Mouse (Mus musculus) liver, embryonic 14.5 days (tissue): ENCODE results near the gene Phip. TPM values are rescaled to one million over a fixed set of nuclear protein-coding genes. Genes with fewer than 3 reads are reported as not detected.
A peak's percentile ranks its signal among the peaks of the same experiment; 100 is the strongest.

Source experiments
- ATAC-seq: fragments of 200-750 bp; cut with Nextera tagmentation; 2 replicates; pipeline ENCODE4 v1.8.0; 2017; ENCODE audit warnings: moderate number of reproducible peaks, mild to moderate bottlenecking, moderate library complexity; ENCODE audit not compliant: insufficient read depth
- DNase-seq, 3 experiments: peaks; one replicate each; pipeline ENCODE4 v3.0.0-alpha.2; 2012 to 2013; ENCODE audit warnings: low read depth in 3 of 3, low spot score in 3 of 3
- H3K27ac ChIP-seq: fragments of 300-500 bp; sonication (generic); 2 replicates; pipeline ENCODE4 v1.5.1; 2014; ENCODE audit warnings: moderate library complexity, mild to moderate bottlenecking, control low read depth, inconsistent platforms
- H3K27me3 ChIP-seq: fragments of 300-500 bp; sonication (generic); 2 replicates; pipeline ENCODE4 v1.6.1; 2014; ENCODE audit warnings: mild to moderate bottlenecking, low read length, moderate library complexity; ENCODE audit not compliant: control insufficient read depth, insufficient read depth
- H3K36me3 ChIP-seq: fragments of 300-500 bp; sonication (generic); replicated peaks from 2 replicates; pipeline ENCODE4 v1.6.1; 2014; ENCODE audit warnings: low read depth; ENCODE audit not compliant: control insufficient read depth, insufficient read depth
- H3K4me1 ChIP-seq, 2 experiments: fragments of 200-500 bp in 1 of 2; fragments of 300-500 bp in 1 of 2; sonication (generic) in 1 of 2; replicated peaks; 2 replicates each; pipeline ENCODE4 v1.6.1; 2012 to 2014; ENCODE audit warnings: antibody characterized with exemption in 1 of 2, inconsistent platforms in 1 of 2, low read length in 1 of 2; ENCODE audit not compliant: control insufficient read depth in 2 of 2, insufficient read depth in 2 of 2
- H3K4me2 ChIP-seq: fragments of 300-500 bp; sonication (generic); 2 replicates; pipeline ENCODE4 v1.6.1; 2014; ENCODE audit warnings: low read depth, mild to moderate bottlenecking, control low read depth, moderate library complexity
- H3K4me3 ChIP-seq, 2 experiments: fragments of 200-500 bp in 1 of 2; fragments of 300-500 bp in 1 of 2; sonication (generic) in 1 of 2; 2 replicates each; pipeline ENCODE4 v1.5.1; 2012 to 2014; ENCODE audit warnings: low read depth in 2 of 2, low read length in 2 of 2, mild to moderate bottlenecking in 2 of 2, control low read depth in 1 of 2, inconsistent platforms in 1 of 2, moderate library complexity in 1 of 2; ENCODE audit not compliant: insufficient read depth in 1 of 2
- H3K9ac ChIP-seq: fragments of 300-500 bp; sonication (generic); replicated peaks from 2 replicates; pipeline ENCODE4 v1.6.1; 2014; ENCODE audit warnings: mild to moderate bottlenecking, control low read depth, moderate library complexity
- H3K9me3 ChIP-seq: fragments of 300-500 bp; sonication (generic); 2 replicates; pipeline ENCODE4 v1.6.1; 2016; ENCODE audit warnings: low read length, mixed read lengths; ENCODE audit not compliant: control insufficient read depth
- CTCF ChIP-seq: IDR thresholded peaks from 2 replicates; pipeline ENCODE4 v1.5.1; 2016; ENCODE audit warnings: antibody characterized with exemption, low read depth, control low read depth
- EP300 ChIP-seq: IDR thresholded peaks from 2 replicates; pipeline ENCODE4 v1.6.1; 2016; ENCODE audit warnings: antibody characterized with exemption, low read depth
- WGBS: fragments of 180-500 bp; shearing (Covaris S2); extraction: QIAGEN DNeasy Blood & Tissue Kit; methylation state at CpG from one replicate; pipeline ENCODE4 v1.1.7; 2014; ENCODE audit not compliant: insufficient replicate concordance; 5-methylcytosine and 5-hydroxymethylcytosine counted together
- polyA plus RNA-seq, 2 experiments: library from polyadenylated mRNA; depleted of rRNA in 1 of 2; stranded (reverse) in 1 of 2; unstranded in 1 of 2; fragments of >200 nt; fragmentation: Nextera tagmentation in 1 of 2; extraction: Ambion mirVana in 1 of 2; gene quantifications; 2 replicates each; pipeline versions ENCODE4 v1.2.1 to v1.2.3; 2012 to 2014

Phip gene
- polyA plus RNA-seq, 2 experiments = 3.5 to 17.7 TPM

- no peaks in the 10 kb centered on the region for H3K4me1 ChIP-seq
- no peak overlapping the region for H3K4me2 ChIP-seq
- H3K9me3 ChIP-seq = no peaks in the 10 kb centered on the region
- no peak overlapping the region for H3K27ac ChIP-seq
- DNase-seq (no peak), ATAC-seq (no peak)
- TF ChIP-seq CTCF (no peak), EP300 (no peak)
- H3K36me3 ChIP-seq = no peaks in the 10 kb centered on the region
- 67% methylated on average over 4 of the region's 4 CpGs for WGBS
- H3K27me3 ChIP-seq = no peaks in the 10 kb centered on the region
- no peak overlapping the region for H3K9ac ChIP-seq
- H3K4me3 ChIP-seq = no peak overlapping the region
Observed at GRCm38 (mm10) chr9:82842671-82843070, 132.6 kb downstream of the Phip start.

GRCm38 (mm10) chr9:82835921-82836320, 139.4 kb downstream of the Phip start:
- TF ChIP-seq CTCF (no peak), EP300 (no peak)
- no peak for ATAC-seq
- Histone ChIP-seq H3K9me3 (no peaks in the 10 kb centered on the region), H3K9ac (no peak overlapping the region), H3K27ac (no peak overlapping the region), H3K4me3 (no peak overlapping the region), H3K4me1 (no peaks in the 10 kb centered on the region), H3K4me2 (no peak overlapping the region), H3K36me3 (no peaks in the 10 kb centered on the region), H3K27me3 (no peaks in the 10 kb centered on the region)
- WGBS = 60% methylated on average over 6 of the region's 6 CpGs
- DNase-seq = no peak

- Histone ChIP-seq H3K27me3 (no peaks in the 10 kb centered on the region), H3K36me3 (no peaks in the 10 kb centered on the region), H3K9me3 (no peaks in the 10 kb centered on the region), H3K4me1 (0 out of 4 replicates have a peak, but pooled peaks cover 0 to 2% of the 10 kb centered on the region in 2 experiments), H3K27ac (no peak overlapping the region), H3K9ac (no peak overlapping the region), H3K4me3 (no peak overlapping the region), H3K4me2 (no peak overlapping the region)
- ATAC-seq = no peak
- TF ChIP-seq CTCF = no peak
- TF ChIP-seq EP300 = no peak
- WGBS = 57% methylated on average over 4 of the region's 4 CpGs
- no peak for DNase-seq
Observed at GRCm38 (mm10) chr9:82831891-82832290, 143.4 kb downstream of the Phip start.

- under 1% methylated on average over 65 of the region's 65 CpGs for WGBS
- Histone ChIP-seq H3K27me3 (no peaks in the 10 kb centered on the region), H3K4me1 (0 out of 4 replicates have a peak, but pooled peaks cover 0 to 2% of the 10 kb centered on the region in 2 experiments), H3K9ac (peak overlapping the region; percentile 52), H3K4me2 (peak overlapping the region; percentile 96), H3K36me3 (no peaks in the 10 kb centered on the region), H3K9me3 (no peaks in the 10 kb centered on the region), H3K27ac (no peak overlapping the region), H3K4me3 (peak overlapping the region; percentile 73 to 76)
- peak; percentile 71 to 76 (median 75) for DNase-seq
- peak; percentile 92 for ATAC-seq
- TF ChIP-seq CTCF (no peak), EP300 (no peak)
Observed at GRCm38 (mm10) chr9:82829693-82830430, 145.5 kb downstream of the Phip start.

- Histone ChIP-seq H3K36me3 (no peaks in the 10 kb centered on the region), H3K9ac (peak within 1 kb of the TSS; percentile 52), H3K9me3 (no peaks in the 10 kb centered on the region), H3K27ac (no peak within 1 kb of the TSS), H3K27me3 (no peaks in the 10 kb centered on the region), H3K4me2 (peak within 1 kb of the TSS; percentile 96), H3K4me1 (0 out of 4 replicates have a peak, but pooled peaks cover 0 to 2% of the 10 kb centered on the region in 2 experiments), H3K4me3 (peak within 1 kb of the TSS; percentile 73 to 76)
- TF ChIP-seq CTCF (no peak), EP300 (no peak)
- WGBS = 9% methylated on average over 20 of the region's 20 CpGs
- DNase-seq (no peak), ATAC-seq (peak; percentile 24; the same call in 1 of the 2 replicates)
Observed at GRCm38 (mm10) chr9:82829007-82829689, 146.2 kb downstream of the Phip start, which contains the start of gene Irak1bp1. Irak1bp1 (plus strand) TSS chr9:82829540.
